ENCODE assay signal across 16 mouse cellular contexts in genomic region chr7:25088968-25089367, GRCm38 (mm10). TPM values are rescaled to one million over a fixed set of nuclear protein-coding genes. Genes with fewer than 3 reads are reported as not detected.
DNase-seq lines count a peak whose midpoint lies in the region; ATAC-seq and TF ChIP-seq lines count a peak whose summit lies in the region.
"Had no signal": no experiment of that assay in that cellular context is flagged by ENCODE, and none has a peak within 500 bp of the region (broad histone marks: within the 10 kb centered on the region; RNA-seq: fewer than 3 reads in every experiment).

No protein-coding gene starts in this region.

- H3K27ac ChIP-seq in heart, embryonic 10.5 days, result peak overlapping the region; percentile 31
- H3K27ac ChIP-seq in lung, embryonic 16.5 days (ENCODE audit: low read length), result no peak overlapping the region
- H3K27ac ChIP-seq in liver, embryonic 14.5 days, result no peak overlapping the region
- H3K27ac ChIP-seq in gastrocnemius, adult 2 months, result no peak overlapping the region
- H3K27ac ChIP-seq: embryonic facial prominence, embryonic 15.5 days; heart, embryonic 13.5 days had no signal

- peak; percentile 5; the same call in 1 of the 2 replicates for ATAC-seq in lung, embryonic 16.5 days (ENCODE audit: low read depth)
- peak; percentile 55 for ATAC-seq in common myeloid progenitor, adult 5-6 weeks (replicated peaks; ENCODE audit: low read depth, poor library complexity, severe bottlenecking)
- no peak for ATAC-seq in liver, embryonic 14.5 days (ENCODE audit: insufficient read depth)
- ATAC-seq: Patski had no signal

- peaks cover 18% of the 10 kb centered on the region for H3K36me3 ChIP-seq in heart, embryonic 10.5 days
- H3K36me3 ChIP-seq in lung, embryonic 16.5 days (ENCODE audit: control insufficient read depth, insufficient read depth, low read length), result peaks cover 10% of the 10 kb centered on the region
- peaks cover 4% of the 10 kb centered on the region for H3K36me3 ChIP-seq in liver, embryonic 14.5 days (replicated peaks; ENCODE audit: control insufficient read depth, insufficient read depth, low read depth)

- peaks cover 38% of the 10 kb centered on the region for H3K4me1 ChIP-seq in heart, embryonic 10.5 days
- peaks cover 10% of the 10 kb centered on the region for H3K4me1 ChIP-seq in lung, embryonic 16.5 days (replicated peaks; ENCODE audit: control insufficient read depth, insufficient read depth, low read length)
- peaks cover 0 to 4% of the 10 kb centered on the region in 2 experiments; a peak in 2 of 4 replicates for H3K4me1 ChIP-seq in liver, embryonic 14.5 days (replicated peaks; ENCODE audit: control insufficient read depth in 2 of 2, insufficient read depth in 2 of 2, low read length in 1 of 2)

- 28% methylated on average over 11 of the region's 11 CpGs for WGBS in heart, embryonic 10.5 days
- 9% methylated on average over 11 of the region's 11 CpGs for WGBS in lung, embryonic 16.5 days
- 23% methylated on average over 11 of the region's 11 CpGs for WGBS in liver, embryonic 14.5 days (ENCODE audit: insufficient replicate concordance)

- no peak for DNase-seq in heart, embryonic 10.5 days (ENCODE audit: low spot score)
- DNase-seq in heart, postnatal 4 days, result no peak
- no peak for DNase-seq in lung, postnatal 4 days
- DNase-seq in liver, embryonic 14.5 days (ENCODE audit: low read depth in 3 of 3, low spot score in 3 of 3), result no peak
- no peak for DNase-seq in gastrocnemius, adult 2 months
- DNase-seq in adrenal gland, adult (ENCODE audit: inconsistent age in 2 of 2, low spot score in 1 of 2), result no peak
- DNase-seq: adrenal gland, postnatal 10 days; cerebellum, adult 18-20 months; kidney, adult 2 months; spleen, adult 18-20 months; thymus, adult 2 months had no signal

- intact Hi-C loops in gastrocnemius, adult 2 months (cut with DNase I), result no loop called here

- TF ChIP-seq CTCF in liver, embryonic 14.5 days (IDR thresholded peaks at IDR 0.05; ENCODE audit: low read depth), result no peak
- no peak for TF ChIP-seq CTCF in gastrocnemius, adult 2 months (IDR thresholded peaks at IDR 0.05)

- peaks cover 27% of the 10 kb centered on the region for H3K27me3 ChIP-seq in heart, embryonic 10.5 days (ENCODE audit: insufficient read depth, poor library complexity, severe bottlenecking)
- H3K27me3 ChIP-seq in lung, embryonic 16.5 days (ENCODE audit: control insufficient read depth, insufficient read depth, low read depth, low read length), result no peaks in the 10 kb centered on the region
- H3K27me3 ChIP-seq in liver, embryonic 14.5 days (ENCODE audit: control insufficient read depth, insufficient read depth, low read length), result no peaks in the 10 kb centered on the region
- H3K27me3 ChIP-seq: embryonic facial prominence, embryonic 15.5 days; Patski had no signal

- no peak overlapping the region; the same call in 1 of the 2 replicates for H3K4me3 ChIP-seq in heart, embryonic 10.5 days
- H3K4me3 ChIP-seq in lung, embryonic 16.5 days (ENCODE audit: low read length), result no peak overlapping the region
- H3K4me3 ChIP-seq in liver, embryonic 14.5 days (ENCODE audit: insufficient read depth in 1 of 2, low read depth in 2 of 2, low read length in 2 of 2), result no peak overlapping the region
- no peak overlapping the region for H3K4me3 ChIP-seq in gastrocnemius, adult 2 months
- H3K4me3 ChIP-seq: embryonic facial prominence, embryonic 15.5 days; heart, embryonic 13.5 days had no signal

- no peak overlapping the region for H3K9ac ChIP-seq in lung, embryonic 16.5 days (ENCODE audit: low read length)
- H3K9ac ChIP-seq in liver, embryonic 14.5 days (replicated peaks), result no peak overlapping the region
- H3K9ac ChIP-seq: embryonic facial prominence, embryonic 15.5 days; heart, embryonic 13.5 days had no signal

- H3K4me2 ChIP-seq in lung, embryonic 16.5 days (ENCODE audit: low read depth, low read length), result peak overlapping the region; percentile 11
- peak overlapping the region; percentile 19; the same call in 1 of the 2 replicates for H3K4me2 ChIP-seq in liver, embryonic 14.5 days (ENCODE audit: low read depth)
- H3K4me2 ChIP-seq: embryonic facial prominence, embryonic 15.5 days; heart, embryonic 13.5 days had no signal

- TF ChIP-seq EP300 in liver, embryonic 14.5 days (IDR thresholded peaks at IDR 0.05; ENCODE audit: low read depth), result no peak

- no peaks in the 10 kb centered on the region for H3K9me3 ChIP-seq in heart, embryonic 10.5 days
- H3K9me3 ChIP-seq in lung, embryonic 16.5 days (ENCODE audit: control insufficient read depth, low read length), result no peaks in the 10 kb centered on the region
- H3K9me3 ChIP-seq in liver, embryonic 14.5 days (ENCODE audit: control insufficient read depth, low read length), result no peaks in the 10 kb centered on the region
- H3K9me3 ChIP-seq: embryonic facial prominence, embryonic 15.5 days; heart, embryonic 13.5 days had no signal

RNA-seq across cellular contexts. Expression of gene Zfp574, which starts 16.6 kb away (rescaled TPM):
- polyA plus RNA-seq in heart, embryonic 10.5 days (2016; fragmentation: Nextera tagmentation; extraction: Ambion mirVana), result 25.0 and 30.2 TPM in 2 replicates
- total RNA-seq in heart, postnatal 4 days (2021), result 10 to 100 TPM; 13.5 to 16.3 TPM
- 28.9 and 30.5 TPM in 2 replicates for polyA plus RNA-seq in lung, embryonic 16.5 days (2015; fragmentation: Nextera tagmentation; extraction: Ambion mirVana)
- 4.8 and 8.4 TPM in 2 replicates for total RNA-seq in common myeloid progenitor, adult 5-6 weeks (2017)
- 6.3 and 6.9 TPM in 2 replicates for polyA plus RNA-seq in liver, embryonic 14.5 days (2012; rRNA removed)
- polyA plus RNA-seq in liver, embryonic 14.5 days (2014; fragmentation: Nextera tagmentation; extraction: Ambion mirVana), result 6.6 and 7.3 TPM in 2 replicates
- 1 to 10 TPM; 7.2 to 9.2 TPM for total RNA-seq in gastrocnemius, adult 2 months (2021)

RNA-seq across cellular contexts. Expression of gene Grik5, which starts 16.8 kb away (rescaled TPM):
- polyA plus RNA-seq in heart, embryonic 10.5 days (2016; fragmentation: Nextera tagmentation; extraction: Ambion mirVana), result 4.7 and 6.6 TPM in 2 replicates
- 10 to 100 TPM; 14.0 to 15.7 TPM for total RNA-seq in heart, postnatal 4 days (2021)
- polyA plus RNA-seq in lung, embryonic 16.5 days (2015; fragmentation: Nextera tagmentation; extraction: Ambion mirVana), result 3.5 and 3.6 TPM in 2 replicates
- 10.4 and 11.5 TPM in 2 replicates for total RNA-seq in common myeloid progenitor, adult 5-6 weeks (2017)
- 4.9 and 6.1 TPM in 2 replicates for polyA plus RNA-seq in liver, embryonic 14.5 days (2012; rRNA removed)
- 0.37 and 0.54 TPM in 2 replicates for polyA plus RNA-seq in liver, embryonic 14.5 days (2014; fragmentation: Nextera tagmentation; extraction: Ambion mirVana)
- total RNA-seq in gastrocnemius, adult 2 months (2021), result 1 to 10 TPM; 2.4 to 3.1 TPM
